Mouse (Mus musculus) stomach, embryonic 15.5 days (tissue): ENCODE data around the gene Sh3glb2. TPM values are rescaled to one million over a fixed set of nuclear protein-coding genes. Genes with fewer than 3 reads are reported as not detected.
A peak's percentile ranks its signal among the peaks of the same experiment; 100 is the strongest.

Experiments
- ATAC-seq: fragments of 200-750 bp; cut with Nextera tagmentation; 2 replicates; pipeline ENCODE4 v1.8.0; 2017; ENCODE audit warnings: low read depth, moderate number of reproducible peaks, moderate TSS enrichment; ENCODE audit not compliant: insufficient read depth, low FRiP score
- H3K27ac ChIP-seq: fragments of 300-500 bp; sonication (generic); 2 replicates; pipeline ENCODE4 v1.5.1; 2015; ENCODE audit warnings: mild to moderate bottlenecking, inconsistent platforms
- H3K27me3 ChIP-seq: fragments of 300-500 bp; sonication (generic); replicated peaks from 2 replicates; pipeline ENCODE4 v1.6.1; 2015; ENCODE audit warnings: inconsistent platforms
- H3K36me3 ChIP-seq: fragments of 300-500 bp; sonication (generic); 2 replicates; pipeline ENCODE4 v1.6.1; 2015; ENCODE audit warnings: inconsistent platforms
- H3K4me1 ChIP-seq: fragments of 300-500 bp; sonication (generic); 2 replicates; pipeline ENCODE4 v1.6.1; 2015; ENCODE audit warnings: inconsistent platforms
- H3K4me2 ChIP-seq: fragments of 300-500 bp; sonication (generic); 2 replicates; pipeline ENCODE4 v1.6.1; 2015; ENCODE audit warnings: mild to moderate bottlenecking, inconsistent platforms
- H3K4me3 ChIP-seq: fragments of 300-500 bp; sonication (generic); replicated peaks from 2 replicates; pipeline ENCODE4 v1.5.1; 2015; ENCODE audit warnings: inconsistent platforms
- H3K9ac ChIP-seq: fragments of 300-500 bp; sonication (generic); 2 replicates; pipeline ENCODE4 v1.6.1; 2015; ENCODE audit warnings: inconsistent platforms
- H3K9me3 ChIP-seq: fragments of 300-500 bp; sonication (generic); 2 replicates; pipeline ENCODE4 v1.6.1; 2016; ENCODE audit warnings: inconsistent platforms
- WGBS: fragments of 180-500 bp; shearing (Covaris S2); methylation state at CpG from one replicate; pipeline ENCODE4 v1.1.7; 2015; 5-methylcytosine and 5-hydroxymethylcytosine counted together
- microRNA-seq: library from miRNA; unstranded; fragments of <30 nt; microRNA quantifications from one replicate; pipeline ENCODE4, GENCODE M21; 2016
- polyA plus RNA-seq: library from polyadenylated mRNA; unstranded; fragments of >200 nt; fragmentation: Nextera tagmentation; extraction: Ambion mirVana; gene quantifications from 2 replicates; pipeline ENCODE4 v1.2.1, GENCODE M21; 2015

Gene Sh3glb2
- polyA plus RNA-seq, 1 experiment from 2014 or later: 92.6 TPM

DNA sequence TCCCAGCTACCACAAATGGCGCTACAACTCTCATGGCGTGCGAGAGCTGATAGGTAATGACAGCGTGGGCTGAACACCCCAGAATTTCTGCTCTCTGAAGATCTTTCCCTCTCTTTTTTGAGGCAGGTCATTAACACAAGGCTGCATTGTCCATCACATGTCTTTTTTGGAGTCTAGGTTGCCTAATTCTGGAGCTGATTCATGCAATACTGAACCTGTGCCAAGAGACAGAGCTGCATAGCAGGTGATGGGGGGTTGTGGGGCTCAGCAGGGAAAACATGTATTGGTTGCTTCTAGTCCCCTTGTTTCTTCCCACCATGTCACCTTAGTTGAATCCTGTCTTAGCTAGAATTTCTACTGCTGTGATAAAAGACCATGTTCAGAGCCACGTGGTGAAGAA lies 33.8 kb downstream of the Sh3glb2 start:
- ATAC-seq: no peak
- no peak overlapping the region for H3K9ac ChIP-seq
- no peaks in the 10 kb centered on the region for H3K4me1 ChIP-seq
- H3K36me3 ChIP-seq: peaks cover 74% of the 10 kb centered on the region
- H3K27me3 ChIP-seq: no peaks in the 10 kb centered on the region
- 93% methylated on average over 5 of the region's 5 CpGs for WGBS
- H3K9me3 ChIP-seq: no peaks in the 10 kb centered on the region
- no peak overlapping the region for H3K27ac ChIP-seq
- H3K4me2 ChIP-seq: no peak overlapping the region
- H3K4me3 ChIP-seq: no peak overlapping the region

DNA sequence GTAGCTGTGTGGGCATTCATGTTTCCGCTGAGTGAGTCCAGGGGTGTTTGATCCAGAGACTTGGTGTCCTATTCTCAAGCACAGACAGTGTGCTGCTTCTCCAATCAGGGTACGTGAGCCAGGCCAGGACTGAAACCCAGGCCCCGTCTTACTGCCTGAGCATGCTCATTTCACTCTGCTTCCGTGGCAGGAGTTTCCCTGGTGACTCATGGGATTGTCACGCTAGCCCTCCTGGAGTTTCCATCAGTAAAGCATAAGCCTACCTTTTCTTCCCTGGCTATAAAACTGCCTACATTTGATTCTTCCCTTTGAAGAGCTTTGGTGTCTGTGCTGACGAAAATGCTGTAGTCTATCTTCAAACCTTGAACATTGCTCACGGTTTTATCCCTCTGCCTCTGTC lies 36.0 kb downstream of the Sh3glb2 start:
- Histone ChIP-seq H3K4me2 (no peak overlapping the region), H3K9ac (no peak overlapping the region), H3K4me1 (no peaks in the 10 kb centered on the region), H3K27ac (no peak overlapping the region), H3K4me3 (no peak overlapping the region), H3K36me3 (peaks cover 64% of the 10 kb centered on the region), H3K9me3 (no peaks in the 10 kb centered on the region), H3K27me3 (no peaks in the 10 kb centered on the region)
- 92% methylated on average over 7 of the region's 7 CpGs for WGBS
- ATAC-seq: no peak

DNA sequence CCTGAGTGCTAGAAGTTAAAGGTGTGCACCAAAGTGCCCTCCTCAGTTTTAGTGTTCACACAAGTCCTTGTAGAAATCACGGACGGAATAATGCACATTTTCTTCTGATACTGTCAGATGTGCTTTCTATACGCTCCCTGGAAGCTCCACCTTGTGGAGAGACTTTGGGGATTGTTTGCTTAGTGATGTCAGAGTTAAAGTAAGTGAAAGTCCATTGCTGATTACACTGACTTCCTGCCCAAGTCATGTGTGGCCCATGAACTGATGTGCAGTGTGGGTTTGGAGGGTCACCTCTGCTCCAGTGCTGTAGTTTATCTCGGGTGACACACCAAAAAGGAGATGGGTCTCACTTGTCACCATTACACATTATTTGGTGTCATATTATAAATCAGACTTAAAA lies 39.9 kb downstream of the Sh3glb2 start:
- H3K9ac ChIP-seq: no peak overlapping the region
- peaks cover 56% of the 10 kb centered on the region for H3K36me3 ChIP-seq
- no peak overlapping the region for H3K4me2 ChIP-seq
- no peaks in the 10 kb centered on the region for H3K9me3 ChIP-seq
- 71% methylated on average over 4 of the region's 4 CpGs for WGBS
- H3K27ac ChIP-seq: no peak overlapping the region
- no peak overlapping the region for H3K4me3 ChIP-seq
- no peak for ATAC-seq
- H3K4me1 ChIP-seq: no peaks in the 10 kb centered on the region
- no peaks in the 10 kb centered on the region for H3K27me3 ChIP-seq

DNA sequence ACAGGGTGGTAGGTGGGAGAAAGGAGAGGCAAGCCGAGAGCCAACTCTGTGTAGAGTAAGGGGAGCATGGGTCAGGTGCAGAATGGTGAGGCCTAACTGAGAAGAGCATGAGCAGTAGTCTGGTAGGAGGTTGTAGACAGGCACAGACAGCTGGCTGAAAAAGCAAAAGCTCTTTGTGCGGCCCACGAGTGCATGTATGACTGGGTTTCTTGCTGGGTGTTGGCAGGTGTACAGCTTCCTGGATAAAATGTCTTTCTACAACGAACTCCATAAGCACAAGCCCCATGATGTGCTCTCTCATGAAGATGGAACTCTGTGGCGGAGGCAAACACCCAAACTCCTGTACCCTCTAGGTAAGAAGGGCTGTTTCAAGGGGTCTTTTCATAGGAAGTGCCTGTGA lies 42.2 kb downstream of the Sh3glb2 start:
- no peak for ATAC-seq
- Histone ChIP-seq H3K36me3 (peaks cover 52% of the 10 kb centered on the region), H3K4me3 (no peak overlapping the region), H3K27ac (no peak overlapping the region), H3K9me3 (no peaks in the 10 kb centered on the region), H3K4me1 (no peaks in the 10 kb centered on the region), H3K9ac (no peak overlapping the region; the same call in 1 of the 2 replicates), H3K27me3 (no peaks in the 10 kb centered on the region), H3K4me2 (no peak overlapping the region)
- WGBS: 92% methylated on average over 5 of the region's 5 CpGs

DNA sequence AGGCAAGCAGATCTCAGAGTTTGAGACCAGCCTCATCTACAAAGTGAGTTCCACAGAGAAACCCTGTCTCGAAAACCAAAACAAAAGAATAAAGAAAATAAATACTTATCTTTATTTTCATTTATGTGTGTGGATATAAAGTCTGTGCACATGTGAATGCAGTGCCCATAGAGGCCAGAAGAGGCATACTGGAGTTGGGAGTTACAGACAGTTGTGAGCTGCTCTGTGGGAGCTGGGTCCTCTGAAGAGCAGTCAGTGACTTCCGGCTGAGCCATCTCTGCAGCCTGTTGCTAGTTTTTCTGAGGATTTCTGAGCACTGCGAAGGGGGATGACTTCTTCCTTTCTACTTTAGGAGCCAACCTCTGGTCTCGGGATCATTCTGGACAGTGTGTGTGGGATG lies 43.0 kb downstream of the Sh3glb2 start:
- H3K9me3 ChIP-seq: no peaks in the 10 kb centered on the region
- no peak for ATAC-seq
- H3K27me3 ChIP-seq: no peaks in the 10 kb centered on the region
- H3K4me2 ChIP-seq: no peak overlapping the region
- no peaks in the 10 kb centered on the region for H3K4me1 ChIP-seq
- peaks cover 53% of the 10 kb centered on the region for H3K36me3 ChIP-seq
- H3K27ac ChIP-seq: no peak overlapping the region
- no peak overlapping the region for H3K4me3 ChIP-seq
- 95% methylated on average over 4 of the region's 4 CpGs for WGBS
- no peak overlapping the region for H3K9ac ChIP-seq

DNA sequence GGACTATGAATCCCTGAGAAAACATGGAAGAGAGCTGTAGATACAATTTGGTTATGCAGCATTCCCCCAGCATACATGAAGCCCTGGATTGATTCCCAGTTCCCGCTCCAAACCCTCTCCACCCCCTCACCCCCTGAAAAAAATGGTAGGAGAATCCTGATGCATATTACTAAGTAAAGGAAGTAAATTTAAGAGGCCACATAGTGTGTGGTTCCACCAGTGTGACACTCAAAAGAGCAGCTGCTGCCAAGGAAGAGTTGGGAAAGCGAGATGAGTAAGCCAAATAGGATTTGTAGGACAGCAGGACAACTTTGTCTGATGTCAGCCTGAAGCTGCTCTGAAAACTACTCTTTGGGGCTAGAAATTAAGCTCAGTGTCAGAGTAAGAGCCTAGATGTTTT lies 47.7 kb downstream of the Sh3glb2 start:
- Histone ChIP-seq H3K36me3 (peaks cover 67% of the 10 kb centered on the region), H3K4me3 (no peak overlapping the region), H3K27me3 (no peaks in the 10 kb centered on the region), H3K4me2 (no peak overlapping the region), H3K9ac (no peak overlapping the region), H3K9me3 (no peaks in the 10 kb centered on the region), H3K4me1 (no peaks in the 10 kb centered on the region), H3K27ac (no peak overlapping the region)
- no peak for ATAC-seq
- WGBS: 94% methylated on average over 2 of the region's 2 CpGs

DNA sequence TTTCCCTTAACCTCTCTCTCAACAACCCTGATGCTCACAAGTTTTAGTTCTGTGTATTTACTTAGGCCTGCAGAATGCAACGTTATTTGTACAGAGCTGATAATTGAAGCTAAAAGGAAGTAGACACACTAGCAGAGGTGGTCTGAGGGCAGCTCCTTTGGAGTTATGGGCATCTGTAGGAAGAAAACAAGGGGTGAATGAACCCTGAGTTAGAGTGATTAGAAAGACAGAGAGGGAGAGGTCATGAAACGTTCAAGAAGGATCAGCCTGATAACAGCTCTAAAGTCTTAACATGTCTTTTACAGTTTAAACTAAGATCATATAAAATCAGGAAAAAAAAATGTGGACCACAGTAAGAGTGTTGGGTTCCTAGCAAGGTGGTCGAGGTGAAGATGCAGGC lies 49.8 kb downstream of the Sh3glb2 start:
- 72% methylated on average over 3 of the region's 3 CpGs for WGBS
- no peaks in the 10 kb centered on the region for H3K9me3 ChIP-seq
- H3K27ac ChIP-seq: no peak overlapping the region
- peaks cover 67% of the 10 kb centered on the region for H3K36me3 ChIP-seq
- no peaks in the 10 kb centered on the region for H3K4me1 ChIP-seq
- no peaks in the 10 kb centered on the region for H3K27me3 ChIP-seq
- H3K4me3 ChIP-seq: no peak overlapping the region
- no peak overlapping the region for H3K9ac ChIP-seq
- ATAC-seq: no peak
- H3K4me2 ChIP-seq: no peak overlapping the region

DNA sequence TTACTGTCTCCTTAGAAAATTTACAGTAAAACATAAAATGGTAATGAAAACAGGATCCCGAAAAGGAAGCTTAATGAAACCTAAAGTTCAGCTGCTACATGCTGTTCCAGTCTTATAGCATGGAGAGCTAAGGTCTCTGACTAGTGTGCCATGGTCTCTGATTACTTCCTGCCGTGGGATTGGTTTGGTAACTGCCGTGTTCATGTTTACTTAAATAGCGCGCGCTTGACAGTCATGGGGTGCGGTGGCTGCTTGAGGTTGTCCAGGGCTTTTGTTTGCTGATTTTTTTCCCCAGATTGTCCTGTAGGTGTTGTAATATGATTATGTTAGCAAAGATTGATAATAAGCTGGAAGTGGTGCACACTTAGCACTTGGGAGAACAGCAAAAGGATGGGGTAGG lies 53.0 kb downstream of the Sh3glb2 start:
- no peaks in the 10 kb centered on the region for H3K27me3 ChIP-seq
- no peaks in the 10 kb centered on the region for H3K9me3 ChIP-seq
- WGBS: 84% methylated on average over 7 of the region's 7 CpGs
- no peak overlapping the region for H3K4me2 ChIP-seq
- peaks cover 55% of the 10 kb centered on the region for H3K36me3 ChIP-seq
- peak; percentile 75 for ATAC-seq
- no peak overlapping the region for H3K9ac ChIP-seq
- no peak overlapping the region for H3K4me3 ChIP-seq
- H3K27ac ChIP-seq: no peak overlapping the region
- H3K4me1 ChIP-seq: no peaks in the 10 kb centered on the region

DNA sequence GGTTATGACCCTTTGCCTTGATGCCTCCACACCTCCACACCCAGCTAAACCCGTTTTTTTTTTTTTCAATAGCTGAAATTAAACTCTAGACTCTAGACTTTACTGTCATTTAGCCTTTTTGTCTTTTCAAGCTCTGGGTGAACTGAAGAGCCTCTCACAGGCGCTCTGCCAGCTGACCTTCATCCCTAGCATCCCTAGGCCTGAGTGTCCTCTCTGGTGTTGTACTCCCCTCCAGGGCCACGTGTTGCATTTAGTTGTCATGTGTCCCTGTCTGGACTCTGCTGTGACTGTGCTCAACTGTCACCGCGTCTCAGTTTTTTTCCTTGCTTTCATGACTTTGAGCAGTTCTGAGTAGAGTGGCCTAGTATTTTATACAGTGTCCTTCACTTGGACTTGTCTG lies 59.2 kb downstream of the Sh3glb2 start:
- Histone ChIP-seq H3K4me2 (no peak overlapping the region), H3K4me1 (no peaks in the 10 kb centered on the region), H3K4me3 (no peak overlapping the region), H3K27me3 (no peaks in the 10 kb centered on the region), H3K9me3 (no peaks in the 10 kb centered on the region), H3K36me3 (peaks cover 40% of the 10 kb centered on the region), H3K9ac (no peak overlapping the region), H3K27ac (no peak overlapping the region)
- ATAC-seq: no peak
- WGBS: 87% methylated on average over 5 of the region's 5 CpGs

DNA sequence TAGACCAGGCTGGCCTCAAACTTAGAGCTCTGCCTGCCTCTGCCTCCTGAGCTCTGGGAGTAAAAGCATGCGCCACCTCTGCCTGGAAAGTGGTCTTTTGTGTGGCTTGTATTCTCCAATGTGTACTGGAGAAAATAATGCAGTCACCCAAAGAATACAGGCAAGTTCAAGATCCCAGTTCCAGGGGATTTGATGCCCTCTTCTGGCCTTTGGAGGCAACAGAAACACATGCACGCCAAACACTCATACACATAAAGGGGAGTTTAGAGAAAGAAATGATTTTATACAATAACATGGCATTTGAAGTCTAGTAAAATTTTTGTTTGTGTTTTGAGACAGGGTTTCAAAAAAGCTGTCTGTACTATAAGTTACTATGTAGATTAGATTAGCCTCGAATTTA lies 59.6 kb downstream of the Sh3glb2 start:
- H3K36me3 ChIP-seq: peaks cover 37% of the 10 kb centered on the region
- no peaks in the 10 kb centered on the region for H3K27me3 ChIP-seq
- 77% methylated on average over 3 of the region's 3 CpGs for WGBS

More for the DNA sequence above, 59.6 kb downstream of the Sh3glb2 start:
- ATAC-seq: no peak
- no peak overlapping the region for H3K4me3 ChIP-seq
- no peak overlapping the region for H3K27ac ChIP-seq
- no peak overlapping the region for H3K9ac ChIP-seq
- H3K4me1 ChIP-seq: no peaks in the 10 kb centered on the region
- no peak overlapping the region for H3K4me2 ChIP-seq
- no peaks in the 10 kb centered on the region for H3K9me3 ChIP-seq

Small RNA genes lying within 50 kb of the gene (microRNA-seq; reads per million reads assigned to microRNA genes)
- not detected for gene Gm47292

Other genes with a start within 250 kb of the Sh3glb2 start
- gene Zer1, start 234.8 kb downstream of the Sh3glb2 start, polyA plus RNA-seq: 7.0 and 7.1 TPM in 2 replicates
- gene Tbc1d13, start 225.6 kb downstream of the Sh3glb2 start, polyA plus RNA-seq: 6.4 and 9.1 TPM in 2 replicates
- 28.8 and 31.5 TPM in 2 replicates for gene Endog, start 187.8 kb downstream of the Sh3glb2 start, polyA plus RNA-seq
- gene Spout1, start 180.9 kb downstream of the Sh3glb2 start, polyA plus RNA-seq: 56.7 and 62.9 TPM in 2 replicates
- gene Kyat1, start 153.5 kb downstream of the Sh3glb2 start, polyA plus RNA-seq: 16.2 and 17.4 TPM in 2 replicates
- 37.2 and 37.6 TPM in 2 replicates for gene Lrrc8a, start 121.6 kb downstream of the Sh3glb2 start, polyA plus RNA-seq
- gene Gm28035, start 118.8 kb downstream of the Sh3glb2 start, polyA plus RNA-seq: 0.22 and 0.35 TPM in 2 replicates
- gene Phyhd1, start 93.1 kb downstream of the Sh3glb2 start, polyA plus RNA-seq: 13.1 and 14.2 TPM in 2 replicates
- gene Gm28038, start 78.3 kb downstream of the Sh3glb2 start, polyA plus RNA-seq: not detected in 2 replicates
- 33.2 and 33.3 TPM in 2 replicates for gene Dolk, start 73.0 kb downstream of the Sh3glb2 start, polyA plus RNA-seq
- 22.4 and 29.7 TPM in 2 replicates for gene Nup188, start 72.9 kb downstream of the Sh3glb2 start, polyA plus RNA-seq
- gene Miga2, start 4.9 kb upstream of the Sh3glb2 start, polyA plus RNA-seq: 20.8 and 24.3 TPM in 2 replicates
- 42.5 and 45.5 TPM in 2 replicates for gene Dolpp1, start 32.9 kb upstream of the Sh3glb2 start, polyA plus RNA-seq
- 22.2 and 24.2 TPM in 2 replicates for gene Crat, start 56.5 kb upstream of the Sh3glb2 start, polyA plus RNA-seq
- gene Ptpa, start 56.7 kb upstream of the Sh3glb2 start, polyA plus RNA-seq: 128 and 137 TPM in 2 replicates
- gene Ier5l, start 114.9 kb upstream of the Sh3glb2 start, polyA plus RNA-seq: 3.2 and 3.3 TPM in 2 replicates
- 0.71 and 0.72 TPM in 2 replicates for gene Cstad, start 235.7 kb upstream of the Sh3glb2 start, polyA plus RNA-seq